Mouse (Mus musculus): ENCODE measurements around the gene Fam198b.
A peak's percentile ranks its signal among the peaks of the same experiment; 100 is the strongest.

Gene Fam198b

DNA sequence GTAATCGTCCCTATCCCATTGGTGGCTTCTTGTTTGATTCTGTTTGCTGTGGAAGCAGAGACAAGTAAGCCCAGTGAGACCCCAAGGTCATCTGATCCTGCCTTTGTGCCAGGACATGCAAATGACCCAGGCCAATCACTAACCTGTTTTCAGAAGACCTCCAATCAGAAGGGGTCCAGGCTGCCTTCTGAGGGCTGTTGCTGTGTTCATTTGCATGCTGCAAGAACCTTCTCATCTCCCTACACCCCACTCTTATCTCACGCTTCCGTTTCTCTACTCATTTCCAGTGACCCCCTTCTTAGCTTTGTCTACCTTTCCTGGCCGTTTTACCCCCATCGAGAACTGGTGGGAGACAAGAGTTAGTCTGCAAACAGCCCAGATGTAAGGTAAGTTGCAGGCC, at the start of gene Fam198b:
TSS of gene Fam198b (plus strand) at position 229 of the 400 bp plus-strand sequence.
- DNase-seq, result no peak

DNA sequence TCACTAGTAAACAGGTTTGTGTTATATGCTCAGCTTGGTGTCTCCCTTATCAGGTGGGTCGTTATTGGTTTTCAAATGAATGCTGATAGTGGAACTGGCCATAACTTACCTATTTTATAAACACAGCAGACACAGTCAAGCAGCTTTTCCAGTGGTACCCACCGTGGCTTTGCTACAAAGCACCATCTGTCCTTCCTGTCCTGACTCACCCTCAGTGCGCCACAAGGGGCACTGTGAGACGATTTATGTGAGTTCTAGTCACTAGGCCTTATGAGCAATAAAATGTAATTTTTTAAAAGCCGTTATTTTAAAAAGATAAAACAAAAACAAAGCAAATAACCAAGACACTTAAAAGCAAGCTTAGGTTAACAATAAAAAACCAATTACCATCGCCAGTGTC, 45.6 kb upstream of the Fam198b start:
- peak in 1 of 2 experiments; percentile 16 for DNase-seq

DNA sequence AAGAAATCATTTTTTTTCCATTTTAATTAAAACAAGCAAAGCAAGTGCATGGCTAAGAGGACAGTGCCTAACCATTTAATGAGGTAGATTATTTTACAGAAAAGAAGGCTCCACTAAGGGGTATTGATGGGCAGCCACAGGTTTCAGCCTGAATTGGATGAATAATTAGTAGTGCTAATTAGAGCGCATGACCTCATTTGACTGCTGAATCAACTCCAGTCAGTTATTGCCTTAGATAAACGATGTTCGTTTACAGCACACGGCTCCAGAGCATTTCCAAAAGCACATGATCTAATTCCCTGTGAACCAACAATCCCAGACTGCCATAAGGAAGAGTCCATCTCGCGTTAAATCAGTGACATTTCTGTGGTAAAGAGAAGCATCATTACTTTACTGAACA, 42.9 kb upstream of the Fam198b start:
- DNase-seq, result no peak

DNA sequence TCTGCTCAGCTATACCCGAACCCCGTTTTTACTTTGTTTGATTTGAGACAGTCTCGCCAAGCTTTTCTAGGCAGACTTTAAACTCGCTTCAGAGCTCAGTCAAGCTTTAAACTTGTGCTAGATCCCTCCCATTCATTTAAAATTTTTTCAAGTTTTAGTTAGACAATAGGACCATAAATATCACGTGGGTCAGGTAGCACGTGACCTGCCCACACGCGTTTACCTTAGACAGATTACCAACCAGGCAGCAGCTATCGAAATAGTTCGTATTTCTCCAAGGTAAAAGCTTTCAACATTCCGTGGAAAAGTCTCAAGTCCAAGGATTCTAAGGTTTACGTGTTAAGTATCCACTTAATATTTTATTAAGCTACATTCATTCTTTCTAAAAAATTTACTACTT, 42.2 kb upstream of the Fam198b start:
- DNase-seq, result peak; percentile 81 to 82

DNA sequence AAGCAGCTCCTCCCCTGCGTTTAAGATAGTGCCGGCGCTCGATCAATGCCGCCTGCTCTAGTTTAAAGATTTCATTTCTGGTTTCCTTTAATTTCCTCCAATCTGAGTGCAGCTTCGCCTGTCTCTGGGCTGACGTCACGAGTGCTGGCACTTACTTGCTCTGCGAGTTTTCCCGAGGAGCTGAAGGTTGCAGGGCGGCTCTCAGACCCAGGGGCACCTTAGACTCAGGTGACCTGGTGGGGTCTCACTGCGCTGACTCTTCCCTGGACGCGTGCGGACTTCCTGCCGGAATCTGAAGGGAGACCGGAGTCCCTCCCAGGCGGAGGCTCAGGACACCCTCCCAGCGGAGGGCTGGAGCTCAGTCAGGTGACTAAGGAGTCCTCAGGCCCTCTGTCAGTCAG, 41.7 kb upstream of the Fam198b start:
- DNase-seq, result peak; percentile 82 to 88

DNA sequence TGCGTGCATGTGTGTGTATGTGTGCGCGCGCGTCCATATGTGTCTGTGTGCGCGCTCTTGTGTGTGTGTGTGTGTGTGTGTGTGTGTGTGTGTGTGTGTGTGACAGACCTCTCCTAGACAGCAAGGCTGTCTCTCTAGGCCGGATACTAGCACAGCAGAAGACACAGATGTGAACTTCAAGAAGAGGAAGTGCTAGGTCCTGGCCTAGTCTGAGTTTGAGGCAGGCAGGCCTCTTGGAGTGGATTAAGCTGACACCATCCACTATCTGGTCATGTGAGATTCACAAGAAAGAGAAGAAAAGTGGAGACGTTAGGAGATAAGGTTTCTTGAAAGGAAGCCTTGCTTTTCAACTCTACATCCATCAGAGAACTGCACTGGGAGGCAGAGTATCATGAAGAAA, 40.3 kb upstream of the Fam198b start:
- DNase-seq, result no peak

DNA sequence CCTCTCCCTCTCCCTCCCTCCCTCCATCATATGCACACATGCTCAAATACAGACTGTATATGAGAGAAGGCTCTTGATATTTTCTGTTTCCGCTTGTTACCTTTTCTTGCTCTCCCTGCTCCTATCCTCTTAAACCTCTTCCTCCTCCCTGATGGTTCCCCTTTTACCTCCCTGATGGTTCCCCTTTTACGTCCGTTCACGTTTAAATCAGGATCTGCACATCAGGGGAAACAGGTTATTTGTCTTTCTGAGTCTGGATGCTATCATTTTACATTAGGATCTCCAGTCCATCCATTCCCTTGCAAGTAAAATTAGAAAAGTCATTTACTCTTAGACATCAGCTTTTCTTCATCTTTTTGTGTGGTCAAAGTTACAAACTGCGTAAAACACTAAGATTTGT, 37.7 kb upstream of the Fam198b start:
- no peak for DNase-seq

DNA sequence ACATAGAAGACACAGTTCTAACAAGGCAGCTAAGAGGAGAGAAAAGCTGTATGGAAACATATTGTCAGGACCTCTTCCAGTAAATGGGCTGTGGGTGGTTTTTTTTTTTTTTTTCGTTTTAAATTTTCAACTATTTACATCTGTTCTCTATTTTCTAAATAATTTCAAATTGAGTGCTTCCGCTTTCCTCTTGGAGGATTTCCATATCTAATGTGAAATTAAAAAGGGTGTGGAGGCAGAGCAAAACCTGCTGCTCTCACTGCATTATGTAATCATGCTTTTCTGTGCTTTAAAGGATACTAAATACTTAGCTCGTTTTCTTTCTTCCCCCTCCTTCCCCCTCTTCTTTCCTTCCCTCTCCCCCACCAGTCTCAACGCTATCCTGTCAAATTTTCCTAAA, 35.5 kb upstream of the Fam198b start:
- DNase-seq, result no peak

DNA sequence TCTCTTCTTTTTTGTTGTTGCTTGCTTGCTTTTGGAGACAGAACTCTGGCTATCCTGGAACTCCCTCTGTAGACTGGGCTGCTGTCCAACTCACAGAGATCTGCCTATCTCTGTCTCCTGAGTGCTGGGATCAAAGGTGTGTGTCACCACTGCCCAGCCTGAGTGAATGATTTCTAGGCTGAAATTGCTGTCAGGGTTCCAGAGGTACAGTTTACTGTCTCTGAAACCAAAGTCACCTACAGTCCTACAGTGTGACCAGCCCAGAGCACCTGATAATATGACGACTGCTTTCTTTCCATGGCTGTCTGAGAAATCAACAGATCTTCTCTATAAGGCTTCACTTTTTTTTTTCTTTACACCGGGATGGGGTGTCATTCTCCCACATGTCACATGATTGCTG, 34.7 kb upstream of the Fam198b start:
- DNase-seq, result peak; percentile 72 to 81

DNA sequence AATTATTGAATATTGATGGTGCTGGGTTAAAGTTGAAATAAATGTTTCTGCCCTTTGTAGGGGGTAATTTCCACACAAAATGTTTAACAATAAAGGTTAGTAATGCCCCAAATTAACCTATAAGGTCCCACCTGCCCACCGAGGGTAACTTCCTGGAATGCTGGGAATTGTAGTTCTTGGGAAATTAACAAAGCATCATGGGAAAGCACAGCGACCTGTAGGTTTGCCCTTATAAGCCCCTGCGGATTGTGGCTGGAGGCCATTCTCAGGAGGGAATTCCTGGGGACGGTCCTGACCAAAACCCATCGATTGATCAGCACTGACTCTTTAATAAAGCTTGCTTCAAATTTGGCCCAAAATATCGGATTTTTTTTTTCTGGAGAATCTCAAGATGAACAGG, 33.7 kb upstream of the Fam198b start:
- no peak for DNase-seq

DNA sequence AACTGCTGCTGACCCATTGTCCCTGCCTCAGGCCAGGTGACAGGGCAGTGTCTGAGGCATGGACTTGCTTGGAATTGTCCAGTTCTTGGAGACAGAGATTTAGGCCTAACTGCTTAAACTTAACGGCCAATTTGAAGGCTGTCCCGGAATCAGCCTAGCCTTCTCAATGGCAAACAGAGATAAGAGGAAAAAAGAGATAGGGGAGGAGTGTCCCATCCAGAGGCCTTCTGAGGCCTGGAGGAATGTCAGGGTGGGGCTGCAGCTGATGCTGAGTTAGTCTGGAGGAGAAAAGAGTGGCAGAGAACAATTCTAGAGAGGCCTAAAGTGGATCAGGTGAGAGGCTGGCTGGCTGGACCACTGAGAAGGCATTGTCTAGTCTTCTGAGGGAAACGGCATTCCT, 32.2 kb upstream of the Fam198b start:
- no peak for DNase-seq

DNA sequence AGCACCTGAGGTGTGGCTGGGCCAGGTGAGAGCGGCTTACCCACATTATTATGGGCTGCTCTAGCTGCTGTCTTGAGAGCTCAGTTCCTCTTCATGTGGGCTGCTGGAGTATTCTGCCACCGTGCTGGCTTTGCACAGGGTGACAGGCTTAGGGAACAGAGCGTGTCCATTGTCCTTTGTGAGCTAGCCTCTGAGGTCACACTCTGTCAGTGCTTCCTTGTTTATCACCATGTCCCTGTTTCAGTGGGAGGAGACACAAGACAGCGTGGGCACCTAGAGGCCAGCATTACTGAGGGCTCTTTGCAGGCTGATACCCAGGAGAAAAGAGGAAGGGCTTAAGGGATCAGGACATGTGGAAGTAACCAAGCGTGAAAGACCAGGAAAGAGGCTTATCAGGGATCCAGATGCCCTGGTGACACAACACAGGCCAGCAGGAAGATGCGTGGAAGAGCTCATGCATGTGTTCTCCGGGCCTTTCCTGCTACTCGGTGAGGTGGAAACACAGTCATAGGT, 31.6 kb upstream of the Fam198b start, which contains the start of gene Tmem144:
TSS of gene Tmem144 (minus strand) at position 120 of the 513 bp plus-strand sequence.
- no peak for DNase-seq

DNA sequence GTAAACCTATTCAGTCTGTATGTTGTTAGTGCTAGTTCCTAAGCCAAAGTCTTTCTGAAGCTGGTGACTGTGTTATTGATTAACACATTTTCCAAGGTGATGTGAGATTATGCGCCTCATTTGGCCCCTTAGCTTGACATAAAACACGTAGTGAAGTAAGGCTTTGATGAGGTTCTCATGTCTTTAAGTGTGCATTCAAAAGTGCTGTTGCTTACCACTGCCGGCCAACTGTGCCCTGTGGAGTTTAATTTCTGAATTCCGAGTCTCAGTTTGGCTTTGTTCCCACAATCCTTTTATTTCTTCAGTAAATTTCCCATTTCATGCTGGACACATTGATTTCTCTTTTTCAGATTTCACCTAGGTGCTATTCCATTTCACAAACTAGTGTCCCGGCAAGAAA, 26.6 kb upstream of the Fam198b start:
- DNase-seq, result no peak

DNA sequence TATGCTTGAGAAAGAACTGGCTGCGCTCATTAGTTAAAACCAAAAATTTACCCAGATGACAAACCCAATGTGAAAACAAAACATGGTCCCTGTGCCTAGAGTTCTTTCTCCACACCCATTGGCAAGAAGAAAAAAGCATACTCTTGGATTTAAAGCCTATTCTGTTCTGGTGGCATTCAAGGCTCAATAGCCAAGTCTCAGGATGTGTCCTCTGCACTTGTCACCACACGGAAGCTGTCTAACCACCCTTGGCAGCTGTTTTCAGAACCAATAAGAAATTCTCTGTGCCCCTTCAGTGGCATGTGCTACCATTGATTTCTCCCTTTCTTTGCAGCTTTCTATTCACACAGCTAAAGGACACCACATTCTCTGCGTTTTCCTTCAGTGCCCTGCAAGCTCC, 26.1 kb upstream of the Fam198b start:
- no peak for DNase-seq

DNA sequence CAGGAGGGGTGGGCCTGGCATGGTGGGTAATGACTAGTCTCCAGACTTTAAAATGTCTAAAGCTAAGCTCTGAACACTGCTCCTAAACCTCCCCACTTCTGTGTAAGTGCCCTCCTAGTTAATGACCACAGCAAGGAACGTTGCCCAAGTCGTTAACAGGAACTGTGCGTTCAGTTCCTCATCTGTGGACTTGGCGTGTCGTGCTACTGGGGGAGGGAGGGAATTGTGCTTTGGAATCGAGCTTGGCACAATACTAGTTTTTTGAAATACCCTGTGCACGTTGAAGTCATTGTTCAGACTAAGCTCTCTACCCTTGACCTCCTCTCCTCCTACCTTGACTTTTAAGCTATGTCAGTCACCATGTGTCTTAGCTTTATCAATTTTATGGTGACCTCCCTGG, 19.5 kb upstream of the Fam198b start:
- DNase-seq, result no peak

DNA sequence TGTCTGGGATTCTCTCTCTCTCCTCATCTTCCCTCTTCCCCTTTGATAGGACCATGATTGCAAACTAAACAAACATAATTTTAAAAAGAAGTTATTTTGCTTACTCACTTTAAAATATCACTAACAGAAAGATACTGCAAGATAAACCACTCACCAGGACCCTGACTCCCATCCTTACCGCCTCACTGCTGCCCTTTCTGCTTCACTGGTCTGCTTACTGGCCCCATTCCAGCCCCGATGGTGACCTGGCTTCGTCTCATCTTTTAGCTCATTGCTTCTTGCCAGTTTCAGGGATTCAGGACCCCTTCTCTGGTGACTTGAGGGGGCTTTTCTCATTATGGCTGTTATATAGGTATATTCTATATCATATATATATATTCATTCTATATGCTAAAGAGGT, 18.2 kb upstream of the Fam198b start:
- DNase-seq, result peak; percentile 65 to 71

DNA sequence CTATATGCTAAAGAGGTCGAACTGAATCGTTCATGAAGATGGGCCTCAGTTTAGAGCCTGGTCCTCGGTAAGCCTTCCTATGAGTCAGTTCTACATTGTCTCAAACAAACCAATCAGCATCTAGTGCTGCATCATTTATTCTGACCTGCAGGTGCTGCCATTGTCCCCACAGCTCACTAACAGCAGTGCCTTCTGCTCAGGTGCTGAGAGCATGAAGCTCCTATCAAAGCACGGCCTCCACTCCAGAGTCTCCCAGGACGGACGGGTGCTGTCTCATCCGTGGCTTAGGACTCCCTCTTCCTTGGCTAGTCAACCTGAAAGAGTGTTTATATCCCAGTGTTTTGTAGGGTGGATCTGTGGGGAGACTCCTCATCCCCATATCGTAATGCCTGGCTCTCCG, 17.8 kb upstream of the Fam198b start:
- DNase-seq, result no peak

DNA sequence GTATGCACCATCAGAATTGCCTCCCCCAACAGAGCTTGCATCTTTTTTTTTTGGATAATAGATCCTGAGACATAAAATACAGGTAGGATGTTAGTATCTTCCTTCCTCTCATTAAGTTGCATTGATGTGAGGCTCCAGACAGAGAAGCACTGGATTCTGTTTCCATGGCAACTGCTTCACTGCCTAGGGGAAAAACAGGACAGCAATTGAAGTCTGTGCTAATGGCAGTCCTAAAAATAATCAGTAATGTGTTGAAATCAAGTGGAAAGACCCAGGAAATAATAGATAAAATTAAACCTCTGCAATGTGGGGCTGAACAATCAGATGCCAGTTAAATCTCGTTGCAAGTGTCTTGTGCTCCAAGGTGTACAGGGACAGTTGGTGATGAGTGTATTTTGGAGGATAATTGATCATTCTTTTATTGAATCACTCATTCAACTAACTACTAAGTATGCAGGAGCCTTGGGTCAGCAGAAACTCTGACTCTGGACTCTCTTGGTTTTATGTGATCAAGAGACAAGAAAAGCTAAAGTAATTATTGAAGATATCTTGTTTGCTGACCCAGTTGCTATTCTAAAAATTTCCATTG, 17.1 kb upstream of the Fam198b start:
- DNase-seq, result no peak

DNA sequence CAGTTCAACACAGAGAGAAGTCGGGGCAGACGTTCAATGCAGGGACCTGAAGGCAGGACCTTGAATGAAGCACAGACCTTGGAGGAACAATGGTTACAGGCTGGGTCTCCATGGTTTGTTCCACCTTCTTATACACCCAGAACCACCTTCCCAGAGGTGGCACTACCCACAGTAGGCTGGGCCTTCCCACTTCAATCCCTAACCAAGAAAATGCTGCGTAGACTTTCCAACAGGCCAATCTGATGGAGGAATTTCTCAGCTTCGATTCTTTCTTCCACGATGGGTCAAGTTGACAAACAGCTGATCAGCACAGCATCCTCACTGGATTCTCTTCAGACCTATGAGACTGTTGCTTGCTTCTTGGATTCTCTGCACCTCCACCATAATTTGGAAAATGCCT, 8.9 kb upstream of the Fam198b start:
- DNase-seq, result no peak

DNA sequence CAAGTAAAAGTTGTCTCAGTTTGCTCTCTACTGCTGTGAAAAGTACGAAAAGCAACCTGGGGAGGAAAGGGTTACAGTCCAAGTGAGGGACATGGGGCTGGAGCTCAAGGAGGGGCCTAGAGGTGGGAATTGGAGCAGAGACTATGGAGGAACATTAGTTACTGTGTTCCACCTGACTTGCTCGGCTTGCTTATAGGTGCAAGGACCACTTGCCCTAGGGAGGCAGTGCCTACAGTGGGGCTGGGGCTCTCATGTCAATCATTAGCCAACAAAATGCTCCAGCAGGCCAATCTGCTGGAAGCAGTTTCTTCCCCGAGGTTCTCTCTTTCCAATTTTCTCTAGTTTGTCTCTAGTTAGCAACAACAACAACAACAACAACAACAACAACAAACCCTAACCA, 6.0 kb upstream of the Fam198b start:
- DNase-seq, result peak; percentile 12 to 39

DNA sequence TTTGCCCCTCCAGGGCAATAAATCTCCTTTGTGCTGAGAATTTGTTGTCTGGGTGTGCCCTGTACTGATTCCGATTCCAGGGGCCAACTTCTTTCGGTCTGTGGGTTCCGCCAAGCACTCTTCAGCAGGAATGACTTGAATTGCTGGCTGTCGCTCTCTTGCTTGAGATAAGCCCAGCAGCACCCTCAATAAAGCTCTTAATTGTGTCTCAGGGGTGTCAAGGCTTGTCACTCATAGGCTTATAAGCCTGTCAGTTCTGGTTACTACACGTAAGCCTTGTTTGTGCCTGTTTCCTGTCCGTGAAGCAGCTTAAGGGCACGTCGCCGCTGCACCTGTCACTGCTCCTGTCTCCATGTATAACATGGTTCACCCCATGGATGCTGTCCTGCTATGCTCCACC, 5.1 kb upstream of the Fam198b start:
- DNase-seq, result no peak

DNA sequence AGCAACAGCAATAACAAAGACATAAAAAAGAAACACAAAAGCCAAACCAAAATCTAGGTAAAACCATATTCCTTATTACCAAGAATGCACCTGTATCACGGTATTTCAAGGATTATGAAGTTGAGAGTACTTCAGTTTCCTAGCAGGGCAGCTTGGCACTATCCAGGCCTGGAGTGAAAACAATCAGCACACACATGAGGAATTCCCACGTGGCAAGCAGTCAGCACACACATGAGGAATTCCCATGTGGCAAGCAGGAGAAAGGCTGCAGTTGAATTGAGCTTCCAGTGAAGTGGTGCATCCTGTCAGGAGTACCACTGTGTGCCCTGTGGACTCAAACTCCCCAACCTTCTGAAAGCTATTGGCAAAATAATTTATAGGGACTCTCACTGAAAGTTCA, 2.7 kb upstream of the Fam198b start:
- no peak for DNase-seq

DNA sequence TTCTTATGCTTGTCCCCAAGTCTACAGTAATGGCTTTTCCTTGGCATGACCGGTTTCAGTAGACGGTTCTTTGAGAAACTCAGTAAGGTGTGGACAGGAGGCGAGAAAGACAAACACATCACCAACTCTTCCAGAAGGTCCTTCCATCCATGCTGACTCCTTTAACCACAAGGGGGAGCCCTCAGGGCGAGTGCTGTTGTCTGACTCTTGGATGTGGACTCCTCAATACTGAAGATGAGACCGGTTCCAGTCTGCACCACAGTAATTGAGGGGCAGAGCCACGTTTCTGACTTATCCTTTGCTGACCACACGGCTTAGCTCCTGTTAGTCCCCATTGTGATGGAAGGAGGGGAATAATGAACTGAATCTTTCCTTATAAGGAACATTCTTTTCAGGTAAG, 1.2 kb upstream of the Fam198b start:
- DNase-seq, result peak; percentile 73 to 85

DNA sequence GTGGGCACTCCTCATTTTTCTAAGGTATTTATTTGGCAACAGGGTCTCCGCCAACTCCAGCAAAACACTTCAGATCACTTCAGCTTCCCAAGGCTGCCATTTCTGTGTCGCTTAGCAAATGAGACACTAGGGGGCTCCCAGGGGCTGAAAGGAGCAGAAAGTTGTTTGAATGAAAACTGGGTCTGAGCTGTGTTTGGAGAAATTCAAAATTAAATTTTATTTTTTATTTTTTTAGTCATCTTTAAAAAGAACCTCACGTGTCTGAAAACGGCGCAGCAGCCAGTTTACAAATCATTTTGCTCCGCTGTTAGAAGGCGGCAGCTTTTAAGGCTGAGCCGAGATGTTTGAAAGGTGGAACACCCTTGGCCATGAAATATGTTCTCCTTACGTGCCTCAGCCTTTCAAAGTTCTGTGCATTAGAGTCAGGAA, 442 bp downstream of the Fam198b start:
- DNase-seq, result peak; percentile 58 to 75

DNA sequence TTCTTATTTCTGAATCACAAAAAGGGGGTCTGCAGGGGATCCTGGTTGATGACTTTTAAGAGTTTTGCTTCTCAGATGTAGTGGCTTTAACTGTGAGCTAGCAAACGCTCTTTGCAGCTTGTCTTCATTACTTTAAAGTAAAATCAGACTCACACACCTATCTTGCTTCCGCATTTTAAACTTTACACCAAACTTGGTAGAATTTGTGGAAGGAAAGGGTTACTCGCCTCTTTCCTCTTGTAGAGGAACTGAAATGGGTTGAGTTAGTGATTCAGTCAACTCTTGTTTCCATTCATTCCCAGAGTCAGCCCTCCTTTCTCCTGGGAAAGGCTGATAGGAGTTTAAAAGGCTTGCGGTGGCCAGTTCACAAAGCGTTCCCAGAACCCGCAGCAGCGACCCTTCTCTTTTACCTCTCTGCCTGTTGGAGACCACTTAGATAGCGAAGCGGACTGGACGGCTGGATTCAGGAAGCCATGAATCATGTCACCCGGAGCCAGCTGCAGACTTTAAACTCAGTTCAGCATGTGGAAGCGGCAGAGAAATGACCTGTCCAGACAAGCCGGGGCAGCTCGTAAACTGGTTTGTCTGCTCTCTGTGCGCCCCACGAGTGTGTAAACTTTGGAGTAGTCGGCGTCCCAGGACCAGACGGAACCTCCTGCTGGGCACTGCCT, 1.5 kb downstream of the Fam198b start:
- DNase-seq, result peak; percentile 49 to 70
